Mouse (Mus musculus): ENCODE data around the gene Coil. TPM values are rescaled to one million over a fixed set of nuclear protein-coding genes. Genes with fewer than 3 reads are reported as not detected.

Coil gene
- polyA plus RNA-seq (2012; rRNA removed), result 4.3 and 4.6 TPM in 2 replicates

GRCm38 (mm10) chr11:88970202-88970732 lies at the start of gene Coil:
Gene Coil (plus strand): TSS chr11:88970252.

DNA sequence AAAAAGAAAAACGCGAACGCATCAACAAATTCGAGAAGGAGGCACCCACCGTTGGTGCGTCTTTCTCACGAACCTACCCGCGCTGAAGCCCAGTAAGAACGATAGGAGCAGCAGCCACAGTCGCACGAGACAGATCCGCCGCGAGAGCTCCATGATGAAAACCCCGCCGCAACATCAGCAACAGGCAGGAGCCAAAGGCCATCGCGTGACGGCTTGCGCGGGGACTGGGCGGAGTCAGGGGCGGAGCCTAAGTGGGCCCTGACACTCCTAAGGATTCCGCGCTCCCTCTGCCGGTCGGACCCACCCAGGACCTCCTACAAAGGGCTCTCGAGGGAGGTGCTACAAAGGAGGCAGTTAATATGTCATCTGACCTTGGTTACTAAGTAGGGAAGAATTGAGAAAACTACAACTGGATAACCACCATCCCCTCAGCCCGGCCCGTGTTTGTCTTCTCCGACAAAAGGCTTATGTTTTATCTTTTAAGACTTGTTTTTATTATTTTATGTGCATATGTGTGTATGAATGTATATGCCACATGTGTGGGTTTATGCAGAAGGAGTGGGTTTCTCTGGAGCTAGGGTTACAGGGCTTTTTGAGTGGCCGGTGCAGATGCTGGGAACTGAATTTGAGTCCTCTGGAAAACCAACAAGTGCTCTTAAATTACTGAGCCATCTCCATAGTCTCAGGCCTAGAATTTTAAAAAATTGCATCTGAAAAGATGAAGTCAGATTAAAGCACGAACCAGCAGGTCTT lies 14.7 kb upstream of the Coil start, which contains the start of gene Scpep1:
Gene Scpep1, minus strand, starts transcription at position 249 of the 753 bp plus-strand sequence.

GRCm38 (mm10) chr11:88966881-88967361 lies 3.1 kb upstream of the Coil start, which contains the start of gene Elobl:
Gene Elobl (minus strand): TSS chr11:88966931.

GRCm38 (mm10) chr11:88998974-88999722 lies 29.1 kb downstream of the Coil start, which contains the start of gene Trim25:
Gene Trim25 (plus strand): TSS chr11:88999376.

Other genes with a start within 250 kb of the Coil start
- gene Akap1, start 105.7 kb upstream of the Coil start, polyA plus RNA-seq (2012; rRNA removed), result 9.5 and 10.5 TPM in 2 replicates
- gene Scpep1, start 14.8 kb upstream of the Coil start, polyA plus RNA-seq (2012; rRNA removed), result 13.5 and 18.7 TPM in 2 replicates
- gene Elobl, start 3.3 kb upstream of the Coil start, polyA plus RNA-seq (2012; rRNA removed), result not detected in 2 replicates
- gene Trim25, start 29.1 kb downstream of the Coil start, polyA plus RNA-seq (2012; rRNA removed), result 9.2 and 12.9 TPM in 2 replicates
- gene Dgke, start 96.6 kb downstream of the Coil start, polyA plus RNA-seq (2012; rRNA removed), result 0.63 and 0.66 TPM in 2 replicates
- 0.08 TPM in 1 of 2 replicates, not detected in the other for gene Gm525, start 103.6 kb downstream of the Coil start, polyA plus RNA-seq (2012; rRNA removed)

Data from liver, embryonic 14 days (tissue).